Mouse (Mus musculus) ovary, postnatal 36 days (tissue): ENCODE measurements around the gene Hecw1.

Source experiments
- DNase-seq: peaks from one replicate; pipeline ENCODE4 v3.0.0; 2022; ENCODE audit warnings: low spot score, mixed read lengths

Gene Hecw1

GRCm38 (mm10) chr13:14522906-14523269 lies at the start of gene Hecw1:
Gene Hecw1 (minus strand): TSS chr13:14523228.
- no peak for DNase-seq

GRCm38 (mm10) chr13:14561336-14561735 lies 38.3 kb upstream of the Hecw1 start:
- DNase-seq = no peak

GRCm38 (mm10) chr13:14552628-14553027 lies 29.6 kb upstream of the Hecw1 start:
- DNase-seq = no peak

GRCm38 (mm10) chr13:14542860-14543259 lies 19.8 kb upstream of the Hecw1 start:
- no peak for DNase-seq

GRCm38 (mm10) chr13:14522128-14522905 lies 711 bp downstream of the Hecw1 start:
- DNase-seq = peak; percentile 7

GRCm38 (mm10) chr13:14521746-14522127 lies 1.3 kb downstream of the Hecw1 start:
- no peak for DNase-seq

- no peak for DNase-seq
Measured at GRCm38 (mm10) chr13:14519605-14520004, 3.4 kb downstream of the Hecw1 start.

GRCm38 (mm10) chr13:14517478-14517877 lies 5.5 kb downstream of the Hecw1 start:
- DNase-seq = no peak

GRCm38 (mm10) chr13:14515106-14515505 lies 7.9 kb downstream of the Hecw1 start:
- DNase-seq = no peak

- DNase-seq = no peak
Measured at GRCm38 (mm10) chr13:14513934-14514333, 9.1 kb downstream of the Hecw1 start.

GRCm38 (mm10) chr13:14506765-14507164 lies 16.3 kb downstream of the Hecw1 start:
- DNase-seq = no peak

GRCm38 (mm10) chr13:14500251-14500650 lies 22.8 kb downstream of the Hecw1 start:
- no peak for DNase-seq

GRCm38 (mm10) chr13:14498780-14499179 lies 24.2 kb downstream of the Hecw1 start:
- no peak for DNase-seq

GRCm38 (mm10) chr13:14496954-14497353 lies 26.1 kb downstream of the Hecw1 start:
- DNase-seq = no peak

GRCm38 (mm10) chr13:14487812-14488211 lies 35.2 kb downstream of the Hecw1 start:
- DNase-seq = no peak

- DNase-seq = no peak
Measured at GRCm38 (mm10) chr13:14471121-14471520, 51.9 kb downstream of the Hecw1 start.

GRCm38 (mm10) chr13:14467517-14467916 lies 55.5 kb downstream of the Hecw1 start:
- no peak for DNase-seq

GRCm38 (mm10) chr13:14461036-14461435 lies 62.0 kb downstream of the Hecw1 start:
- DNase-seq = no peak

GRCm38 (mm10) chr13:14457043-14457442 lies 66.0 kb downstream of the Hecw1 start:
- DNase-seq = no peak

GRCm38 (mm10) chr13:14439540-14439939 lies 83.5 kb downstream of the Hecw1 start:
- no peak for DNase-seq

GRCm38 (mm10) chr13:14428845-14429553 lies 94.0 kb downstream of the Hecw1 start:
- DNase-seq = no peak

GRCm38 (mm10) chr13:14424836-14425235 lies 98.2 kb downstream of the Hecw1 start:
- no peak for DNase-seq

- DNase-seq = no peak
Measured at GRCm38 (mm10) chr13:14413405-14413804, 109.6 kb downstream of the Hecw1 start.

GRCm38 (mm10) chr13:14374470-14374869 lies 148.6 kb downstream of the Hecw1 start:
- DNase-seq = no peak
